Mouse (Mus musculus) heart, embryonic 10.5 days (tissue): ENCODE results near the gene Myo3b. TPM values are rescaled to one million over a fixed set of nuclear protein-coding genes. Genes with fewer than 3 reads are reported as not detected.
"Not testable (repeated sequence)": the region's sequence is repeated elsewhere in the genome, so short reads cannot be mapped to it uniquely, and the experiment has no call there.

Experiments
- DNase-seq: peaks from one replicate; pipeline ENCODE4 v3.0.0-alpha.2; 2017; ENCODE audit warnings: low spot score
- H3K27ac ChIP-seq: fragments of 300-500 bp; sonication (generic); 2 replicates; pipeline ENCODE4 v1.5.1; 2016; ENCODE audit warnings: mild to moderate bottlenecking
- H3K27me3 ChIP-seq: fragments of 300-500 bp; sonication (generic); 2 replicates; pipeline ENCODE4 v1.6.1; 2016; ENCODE audit warnings: mild to moderate bottlenecking; ENCODE audit not compliant: poor library complexity, insufficient read depth, severe bottlenecking
- H3K36me3 ChIP-seq: fragments of 300-500 bp; sonication (generic); 2 replicates; pipeline ENCODE4 v1.6.1; 2016; ENCODE audit warnings: mild to moderate bottlenecking, moderate library complexity
- H3K4me1 ChIP-seq: fragments of 300-500 bp; sonication (generic); 2 replicates; pipeline ENCODE4 v1.6.1; 2016; ENCODE audit warnings: mild to moderate bottlenecking
- H3K4me3 ChIP-seq: fragments of 300-500 bp; sonication (generic); 2 replicates; pipeline ENCODE4 v1.5.1; 2016; ENCODE audit warnings: mild to moderate bottlenecking, moderate library complexity
- H3K9me3 ChIP-seq: fragments of 300-500 bp; sonication (generic); 2 replicates; pipeline ENCODE4 v1.6.1; 2016; ENCODE audit warnings: mild to moderate bottlenecking, moderate library complexity
- WGBS: fragments of 180-500 bp; shearing (Covaris S2); methylation state at CpG from one replicate; pipeline ENCODE4 v1.1.7; 2016; 5-methylcytosine and 5-hydroxymethylcytosine counted together
- polyA plus RNA-seq: library from polyadenylated mRNA; unstranded; fragments of >200 nt; fragmentation: Nextera tagmentation; extraction: Ambion mirVana; gene quantifications from 2 replicates; pipeline ENCODE4 v1.2.1, GENCODE M21; 2016

Gene Myo3b
- polyA plus RNA-seq, result 0.25 and 0.32 TPM in 2 replicates

DNA sequence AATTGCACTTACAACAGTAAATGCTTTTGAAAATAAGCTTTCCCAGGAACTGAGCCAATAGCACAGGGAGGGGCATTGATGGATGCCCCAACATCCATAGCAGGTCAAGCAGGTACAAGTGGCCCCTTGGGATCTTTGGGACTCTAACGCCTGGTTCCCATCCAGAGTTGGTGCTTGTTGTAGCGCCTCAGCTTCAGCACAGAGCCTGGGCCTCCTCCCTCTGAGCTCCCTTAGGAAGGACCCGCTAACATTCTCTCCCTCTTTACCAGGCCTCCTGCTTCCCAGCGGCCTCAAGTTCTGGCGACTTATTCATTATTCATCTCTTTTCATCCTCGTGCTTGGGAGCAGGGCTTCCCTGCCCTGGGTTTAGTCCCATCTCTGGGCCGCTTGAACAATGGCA lies at the start of gene Myo3b:
Gene Myo3b, plus strand, starts transcription at position 375 of the 400 bp plus-strand sequence.
- WGBS, result 36% methylated on average over 7 of the region's 7 CpGs

DNA sequence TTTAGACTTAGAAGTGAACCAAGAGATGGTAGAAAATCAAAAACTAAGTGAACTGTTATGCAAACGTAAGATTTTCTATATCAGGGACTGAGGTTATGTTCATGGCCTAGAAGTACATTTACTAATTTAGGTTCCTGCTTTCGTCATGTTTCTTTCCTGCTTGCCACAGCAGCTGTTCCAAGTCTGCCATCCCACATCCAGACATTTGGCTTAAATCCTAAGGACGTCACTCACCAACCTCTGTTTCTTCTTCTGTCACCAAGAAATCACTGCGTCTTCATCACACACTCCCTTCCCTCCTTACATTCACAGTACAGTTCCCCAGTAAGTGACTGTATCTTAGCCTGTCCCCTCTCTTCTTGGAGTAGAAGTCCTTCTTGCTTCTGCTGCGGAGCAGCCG lies 49.7 kb upstream of the Myo3b start:
- Histone ChIP-seq H3K27me3 (no peaks in the 10 kb centered on the region), H3K9me3 (no peaks in the 10 kb centered on the region), H3K4me1 (no peaks in the 10 kb centered on the region), H3K27ac (no peak overlapping the region), H3K4me3 (no peak overlapping the region), H3K36me3 (peaks cover 48% of the 10 kb centered on the region)
- 92% methylated on average over 6 of the region's 6 CpGs for WGBS
- DNase-seq, result no peak

More for the DNA sequence above, at the start of gene Myo3b:
- Histone ChIP-seq H3K27ac (no peak within 1 kb of the TSS), H3K4me1 (peaks cover 6% of the 10 kb centered on the region; the same call in 1 of the 2 replicates), H3K4me3 (no peak within 1 kb of the TSS), H3K27me3 (no peaks in the 10 kb centered on the region), H3K36me3 (no peaks in the 10 kb centered on the region), H3K9me3 (no peaks in the 10 kb centered on the region)
- no peak for DNase-seq

DNA sequence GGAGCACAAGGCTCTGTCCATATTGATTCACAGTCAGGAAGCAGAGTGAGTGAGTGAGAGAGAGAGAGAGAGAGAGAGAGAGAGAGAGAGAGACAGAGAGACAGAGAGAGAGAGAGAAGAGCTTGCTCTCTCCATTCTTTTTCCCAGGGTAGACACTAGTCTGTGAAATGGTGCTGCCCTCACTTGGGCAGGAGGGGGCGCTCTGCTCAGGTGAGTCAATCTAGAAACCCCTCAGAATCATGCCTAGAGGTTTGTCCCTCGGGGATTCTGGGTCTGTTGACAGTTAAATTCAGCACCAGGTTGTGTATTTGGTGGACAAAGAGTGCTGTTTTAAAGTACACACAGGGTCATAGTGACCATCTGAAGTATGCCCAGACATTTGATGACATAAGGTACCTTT lies 48.3 kb upstream of the Myo3b start:
- WGBS, result 47% methylated on average over 2 of the region's 2 CpGs
- no peak for DNase-seq
- Histone ChIP-seq H3K27me3 (no peaks in the 10 kb centered on the region), H3K9me3 (no peaks in the 10 kb centered on the region), H3K4me1 (no peaks in the 10 kb centered on the region), H3K4me3 (no peak overlapping the region), H3K27ac (no peak overlapping the region), H3K36me3 (peaks cover 43% of the 10 kb centered on the region)

DNA sequence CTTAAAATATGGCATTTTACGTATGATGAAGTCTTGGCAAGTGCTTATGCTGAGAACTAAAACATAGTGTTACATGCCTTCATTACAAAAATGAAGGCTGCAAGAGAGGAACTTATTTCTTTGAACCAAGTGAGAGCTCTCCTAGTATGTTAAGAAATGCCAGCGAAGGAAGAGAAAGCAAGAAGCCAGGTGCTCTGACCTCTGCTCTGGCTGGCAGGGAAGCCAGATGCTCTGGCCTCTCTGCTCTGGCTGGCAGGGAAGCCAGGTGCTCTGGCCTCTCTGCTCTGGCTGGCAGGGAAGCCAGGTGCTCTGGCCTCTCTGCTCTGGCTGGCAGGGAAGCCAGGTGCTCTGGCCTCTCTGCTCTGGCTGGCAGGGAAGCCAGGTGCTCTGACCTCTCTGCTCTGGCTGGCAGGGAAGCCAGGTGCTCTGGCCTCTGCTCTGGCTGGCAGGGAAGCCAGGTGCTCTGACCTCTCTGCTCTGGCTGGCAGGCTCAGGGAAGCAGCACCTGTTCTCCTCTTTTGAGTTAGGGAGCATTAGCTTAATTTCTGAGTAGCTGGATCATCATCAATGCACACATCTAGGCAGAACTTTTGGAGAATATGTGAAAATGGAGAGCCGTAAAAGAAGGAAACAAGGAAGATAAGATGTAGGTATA lies 44.7 kb upstream of the Myo3b start:
- DNase-seq, H3K4me3 ChIP-seq, H3K27me3 ChIP-seq, H3K9me3 ChIP-seq, H3K4me1 ChIP-seq, H3K27ac ChIP-seq: not testable (repeated sequence)
- WGBS, result 80% methylated on average over 3 of the region's 3 CpGs
- peaks cover 44% of the 10 kb centered on the region for H3K36me3 ChIP-seq

DNA sequence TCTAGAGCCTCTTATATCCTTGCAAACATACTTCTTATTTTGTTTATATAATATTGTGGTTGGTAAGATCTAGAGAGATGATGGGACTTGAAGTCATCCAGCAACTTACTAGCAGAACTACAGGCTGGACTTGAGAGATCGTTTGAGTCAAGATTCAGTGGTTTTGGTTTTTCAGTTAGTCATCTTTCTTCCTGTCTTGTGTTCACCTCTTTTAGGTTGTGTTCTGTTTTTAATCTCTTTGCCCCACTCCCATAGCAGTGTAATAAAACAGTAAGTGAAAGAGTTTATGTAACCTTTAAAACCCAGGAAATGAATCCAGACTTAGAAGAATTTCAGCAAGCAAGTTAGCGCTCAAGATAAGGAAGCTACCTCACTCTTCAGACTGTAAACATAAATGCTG lies 44.1 kb upstream of the Myo3b start:
- peaks cover 39% of the 10 kb centered on the region for H3K36me3 ChIP-seq
- 74% methylated on average over 2 of the region's 2 CpGs for WGBS

DNA sequence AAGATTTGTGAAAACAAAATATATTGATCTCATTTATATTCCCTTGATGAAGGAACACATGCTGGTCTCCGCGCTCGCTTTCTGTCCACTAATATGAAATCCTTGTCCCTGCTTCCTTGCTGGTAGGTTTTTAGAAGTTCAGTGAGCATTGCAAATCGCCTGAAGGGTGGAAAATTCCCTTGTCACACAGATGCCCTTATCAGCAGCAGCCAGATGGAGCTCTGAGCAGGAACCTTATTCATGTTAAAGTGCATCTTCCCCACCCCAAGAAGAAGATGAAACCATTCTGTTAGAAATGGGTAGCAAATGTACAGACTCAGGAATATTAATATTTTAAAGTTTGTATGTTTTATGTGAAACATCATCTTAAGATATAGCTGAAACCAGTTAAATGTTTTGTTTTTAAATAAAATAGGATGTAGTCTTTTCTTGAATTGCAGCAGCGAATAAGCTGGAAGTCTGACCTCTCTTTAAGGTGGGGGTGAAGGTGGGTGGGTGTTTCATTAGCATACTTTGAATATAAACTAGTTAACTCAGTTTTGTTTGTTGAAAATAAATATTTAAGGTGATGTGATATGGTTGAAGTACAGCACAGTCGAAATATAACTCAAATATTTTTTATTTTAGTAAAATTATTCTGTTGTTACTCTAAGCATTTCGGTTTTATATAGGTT lies 39.7 kb upstream of the Myo3b start:
- Histone ChIP-seq H3K36me3 (peaks cover 39% of the 10 kb centered on the region), H3K4me1 (no peaks in the 10 kb centered on the region), H3K27me3 (no peaks in the 10 kb centered on the region), H3K4me3 (no peak overlapping the region), H3K27ac (no peak overlapping the region), H3K9me3 (no peaks in the 10 kb centered on the region)
- 77% methylated on average over 7 of the region's 7 CpGs for WGBS
- DNase-seq, result peak; percentile 86

More for the DNA sequence above, 44.1 kb upstream of the Myo3b start:
- Histone ChIP-seq H3K9me3 (no peaks in the 10 kb centered on the region), H3K4me1 (no peaks in the 10 kb centered on the region), H3K27me3 (no peaks in the 10 kb centered on the region), H3K27ac (no peak overlapping the region), H3K4me3 (no peak overlapping the region)
- no peak for DNase-seq

DNA sequence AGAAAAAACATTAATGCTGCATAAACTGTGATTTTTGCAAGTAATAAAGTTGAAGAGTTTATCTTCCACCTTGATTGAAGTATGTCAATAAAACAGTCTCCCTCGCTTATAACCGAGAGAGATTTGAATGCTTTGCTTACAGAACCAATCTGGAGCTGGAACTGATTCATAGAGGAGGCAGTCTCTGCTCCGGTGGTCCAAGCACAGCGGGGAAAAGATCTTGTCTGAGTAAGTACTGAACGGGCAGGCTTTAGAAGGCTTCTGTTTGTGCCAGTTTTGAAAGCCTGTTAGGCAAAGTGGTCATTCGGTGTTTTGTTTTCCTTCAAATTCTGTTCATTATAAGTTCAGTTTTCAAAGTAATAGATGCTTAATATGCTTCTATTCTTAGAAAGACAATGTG lies 38.6 kb upstream of the Myo3b start:
- Histone ChIP-seq H3K27me3 (no peaks in the 10 kb centered on the region), H3K4me1 (no peaks in the 10 kb centered on the region), H3K9me3 (no peaks in the 10 kb centered on the region), H3K36me3 (peaks cover 46% of the 10 kb centered on the region), H3K27ac (no peak overlapping the region), H3K4me3 (no peak overlapping the region)
- DNase-seq, result no peak
- 93% methylated on average over 6 of the region's 6 CpGs for WGBS

DNA sequence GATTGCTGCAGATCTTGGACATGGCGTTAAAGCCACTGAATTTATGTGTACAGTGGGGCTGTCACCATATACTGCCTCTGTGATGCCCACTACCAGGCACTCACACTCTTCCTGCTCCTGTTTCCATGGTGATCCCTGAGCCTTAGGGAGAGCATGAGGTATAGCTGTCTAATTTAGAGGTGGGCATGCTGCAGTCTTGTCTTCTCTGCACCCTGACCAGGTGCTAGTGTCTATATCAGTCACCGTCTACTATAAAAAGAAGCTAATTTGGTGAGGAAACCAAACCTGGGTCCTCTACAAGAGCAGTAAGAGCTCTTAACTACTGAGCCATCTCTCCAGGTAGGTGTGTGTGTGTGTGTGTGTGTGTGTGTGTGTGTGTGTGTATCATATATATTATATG lies 32.4 kb upstream of the Myo3b start:
- Histone ChIP-seq H3K27me3 (no peaks in the 10 kb centered on the region), H3K9me3 (no peaks in the 10 kb centered on the region), H3K36me3 (peaks cover 54% of the 10 kb centered on the region), H3K27ac (no peak overlapping the region), H3K4me1 (no peaks in the 10 kb centered on the region), H3K4me3 (no peak overlapping the region)
- no peak for DNase-seq
- WGBS, result 87% methylated on average over 2 of the region's 2 CpGs

DNA sequence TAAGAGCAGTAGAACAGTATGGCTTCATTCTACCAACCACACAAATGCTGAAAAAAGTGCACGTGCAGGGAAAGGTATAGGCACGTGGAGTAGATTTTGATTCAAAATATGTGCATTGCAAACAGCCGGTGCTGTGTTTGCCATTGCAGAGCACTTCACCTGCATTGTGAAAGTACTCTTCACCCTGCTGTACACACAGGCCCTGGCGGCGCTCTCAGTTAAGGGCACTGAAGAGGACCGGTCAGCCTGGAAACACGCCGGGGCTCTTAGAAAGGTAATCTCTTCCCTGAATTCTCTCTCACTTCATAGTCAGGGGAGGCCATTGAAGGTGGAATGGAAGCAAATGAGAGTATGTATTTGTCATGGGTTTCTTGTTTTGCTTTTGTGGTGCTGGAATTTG lies 26.0 kb upstream of the Myo3b start:
- no peak for DNase-seq
- WGBS, result 92% methylated on average over 8 of the region's 8 CpGs

DNA sequence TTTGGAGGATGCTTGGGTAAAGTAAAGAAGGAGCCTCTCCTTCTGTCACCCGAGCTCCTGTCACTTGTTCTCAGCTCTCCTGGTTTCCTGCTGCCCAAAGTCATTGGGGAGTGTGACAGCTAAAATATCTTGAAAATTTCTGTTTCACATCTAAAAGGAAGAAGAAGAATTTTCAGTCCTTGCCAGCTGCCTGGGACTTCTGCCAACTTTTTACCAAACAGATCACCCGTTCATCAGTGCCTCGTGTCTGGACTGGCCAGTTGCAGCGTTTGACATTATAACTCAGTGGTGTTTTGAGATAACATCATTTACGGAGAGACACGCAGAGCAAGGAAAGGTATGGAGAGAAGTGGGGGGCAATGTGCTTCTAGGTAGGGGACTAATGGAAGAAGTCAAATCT lies 20.7 kb upstream of the Myo3b start:
- 73% methylated on average over 6 of the region's 6 CpGs for WGBS
- no peak overlapping the region for H3K4me3 ChIP-seq
- H3K36me3 ChIP-seq, result peaks cover 62% of the 10 kb centered on the region

More for the DNA sequence above, 26.0 kb upstream of the Myo3b start:
- Histone ChIP-seq H3K4me3 (no peak overlapping the region), H3K27me3 (no peaks in the 10 kb centered on the region), H3K4me1 (no peaks in the 10 kb centered on the region), H3K36me3 (peaks cover 49% of the 10 kb centered on the region), H3K9me3 (no peaks in the 10 kb centered on the region), H3K27ac (no peak overlapping the region)

DNA sequence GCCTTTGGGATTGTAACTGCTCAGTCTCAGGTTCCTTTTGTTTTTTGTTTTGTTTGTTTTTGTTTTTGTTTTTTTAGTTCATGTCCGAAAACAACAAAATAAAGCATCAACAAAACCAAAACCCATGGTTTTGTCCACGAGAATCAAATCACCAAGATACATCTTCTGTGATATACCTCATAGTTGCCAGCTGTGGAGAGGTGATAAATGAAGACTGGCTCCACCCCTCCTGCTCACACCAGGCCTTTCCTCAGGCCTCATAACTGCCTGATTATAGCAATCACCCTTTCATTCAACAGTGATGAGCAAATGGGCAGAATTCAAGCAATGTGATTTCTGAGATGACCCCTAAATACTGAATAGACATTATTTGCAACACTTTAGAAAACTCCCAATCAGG lies 14.5 kb upstream of the Myo3b start:
- H3K4me3 ChIP-seq, result no peak overlapping the region
- WGBS, result 85% methylated on average over 2 of the region's 2 CpGs
- DNase-seq, result no peak
- peaks cover 36% of the 10 kb centered on the region for H3K36me3 ChIP-seq
- H3K27ac ChIP-seq, result no peak overlapping the region
- no peaks in the 10 kb centered on the region for H3K9me3 ChIP-seq
- no peaks in the 10 kb centered on the region for H3K4me1 ChIP-seq
- no peaks in the 10 kb centered on the region for H3K27me3 ChIP-seq

More for the DNA sequence above, 20.7 kb upstream of the Myo3b start:
- Histone ChIP-seq H3K27ac (no peak overlapping the region), H3K4me1 (no peaks in the 10 kb centered on the region), H3K9me3 (no peaks in the 10 kb centered on the region), H3K27me3 (no peaks in the 10 kb centered on the region)
- no peak for DNase-seq

DNA sequence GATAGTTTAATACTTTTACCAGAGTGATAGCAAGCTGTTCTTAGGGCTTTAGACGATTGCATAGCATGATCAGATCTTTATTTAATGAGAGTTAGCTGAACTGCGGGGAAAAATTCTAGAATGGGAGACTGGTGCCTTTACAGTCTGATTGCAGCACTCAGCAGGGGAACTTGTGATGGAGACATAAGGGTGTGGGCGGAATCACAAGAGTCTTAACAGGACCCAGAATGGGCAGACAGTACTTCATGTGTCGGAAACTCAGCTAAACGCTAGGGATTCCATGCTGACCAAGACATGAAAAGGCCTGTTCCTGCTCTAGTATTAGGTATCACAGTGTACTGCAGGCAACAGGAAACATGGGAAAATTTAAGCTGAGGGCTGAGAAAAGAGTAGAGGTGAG lies 13.2 kb upstream of the Myo3b start:
- Histone ChIP-seq H3K27ac (no peak overlapping the region), H3K9me3 (no peaks in the 10 kb centered on the region)
- 87% methylated on average over 5 of the region's 5 CpGs for WGBS

DNA sequence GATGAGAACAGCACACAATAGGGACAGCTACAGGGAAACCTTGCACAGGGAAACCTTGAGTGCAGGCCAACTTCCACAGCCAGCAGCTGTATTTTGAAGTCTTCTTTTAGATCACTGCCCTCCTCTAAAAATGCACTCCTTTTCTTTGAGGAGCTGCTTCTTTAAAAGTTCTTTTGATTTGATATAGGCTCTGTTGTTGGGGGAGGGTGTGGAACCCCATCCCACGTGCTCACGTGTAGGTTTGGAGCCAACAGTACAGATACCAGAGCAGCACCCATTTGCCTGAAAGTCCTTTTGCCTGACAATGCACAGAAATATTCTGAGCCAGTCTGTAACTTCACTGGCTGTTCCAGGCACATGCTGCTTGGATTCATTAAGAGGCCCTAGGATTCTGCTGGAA lies 7.5 kb upstream of the Myo3b start:
- DNase-seq, result no peak
- H3K27ac ChIP-seq, result no peak overlapping the region

More for the DNA sequence above, 13.2 kb upstream of the Myo3b start:
- Histone ChIP-seq H3K27me3 (no peaks in the 10 kb centered on the region), H3K4me3 (no peak overlapping the region), H3K36me3 (peaks cover 31% of the 10 kb centered on the region), H3K4me1 (no peaks in the 10 kb centered on the region)
- no peak for DNase-seq

More for the DNA sequence above, 7.5 kb upstream of the Myo3b start:
- Histone ChIP-seq H3K36me3 (0 out of 2 replicates have a peak, but pooled peaks cover 3% of the 10 kb centered on the region), H3K4me1 (no peaks in the 10 kb centered on the region), H3K4me3 (no peak overlapping the region), H3K9me3 (no peaks in the 10 kb centered on the region), H3K27me3 (no peaks in the 10 kb centered on the region)
- WGBS, result 98% methylated on average over 2 of the region's 2 CpGs
